Mouse (Mus musculus): ENCODE results near the gene Gm45785.

GRCm38 (mm10) chr7:140860728-140861127 lies 4.6 kb upstream of the Gm45785 start:
- TF ChIP-seq CTCF (IDR thresholded peaks at IDR 0.05; ENCODE audit: extremely low read depth, insufficient read length, insufficient replicate concordance, low read depth, low read length) (no peak), POLR2A (IDR thresholded peaks at IDR 0.05; ENCODE audit: low read depth, low read length) (no peak)

Measured in small intestine, adult 2 months (tissue).